Mouse (Mus musculus) MEL (cell line): Measurements from ENCODE around the gene Arid3c.

Experiments
- E2F4 ChIP-seq: IDR thresholded peaks from 2 replicates; pipeline ENCODE4 v1.6.1; 2011; ENCODE audit warnings: low read depth, low read length, improper control_type of control experiment, borderline replicate concordance
- MYC ChIP-seq: IDR thresholded peaks from 2 replicates; pipeline ENCODE4 v1.6.1; 2011; ENCODE audit warnings: low read depth, mild to moderate bottlenecking, low read length, improper control_type of control experiment, moderate library complexity
- USF1 ChIP-seq: IDR thresholded peaks from 2 replicates; pipeline ENCODE4 v1.6.1; 2014; ENCODE audit warnings: low read depth, mild to moderate bottlenecking, inconsistent platforms, low read length, improper control_type of control experiment, moderate library complexity

- TF ChIP-seq MYC (no peak), USF1 (no peak), E2F4 (no peak)
These were observed 25.5 kb upstream of the Arid3c start for GRCm38 (mm10) chr4:41756440-41756839.
